Mouse (Mus musculus) ES-E14 (cell line): ENCODE measurements at regions not wholly inside any gene's neighbourhood (a gene's known extent, or its start where the extent isn't known, plus 50 kb on each side); places are given as distances from the start of the nearest gene placed in this dataset.

Source experiments
- DNase-seq: peaks from one replicate; pipeline ENCODE4 v3.0.0-alpha.2; 2013; ENCODE audit warnings: low read depth, low spot score
- H3K27ac ChIP-seq: 2 replicates; pipeline ENCODE4 v1.5.1; 2012; ENCODE audit warnings: low read depth, mild to moderate bottlenecking, low read length, moderate library complexity, mixed read lengths; ENCODE audit not compliant: poor library complexity, insufficient read depth, severe bottlenecking
- H3K36me3 ChIP-seq: 2 replicates; pipeline ENCODE4 v1.6.1; 2012; ENCODE audit warnings: mild to moderate bottlenecking, low read length, moderate library complexity, mixed read lengths; ENCODE audit not compliant: control insufficient read depth, poor library complexity, insufficient read depth, severe bottlenecking
- H3K4me1 ChIP-seq, 2 experiments: fragments of 150-350 bp in 1 of 2; sonication (generic) in 1 of 2; 2 replicates each; pipeline ENCODE4 v1.6.1; 2012; ENCODE audit warnings: low read length in 2 of 2, mild to moderate bottlenecking in 1 of 2, mixed read lengths in 1 of 2; ENCODE audit not compliant: control insufficient read depth in 2 of 2, insufficient read depth in 2 of 2, poor library complexity in 1 of 2
- H3K4me3 ChIP-seq, 2 experiments: fragments of 150-350 bp in 1 of 2; sonication (generic) in 1 of 2; 2 replicates each; pipeline ENCODE4 v1.5.1; 2012; ENCODE audit warnings: low read length in 2 of 2, low read depth in 1 of 2, mild to moderate bottlenecking in 1 of 2, mixed read lengths in 1 of 2; ENCODE audit not compliant: insufficient read depth in 1 of 2, poor library complexity in 1 of 2, severe bottlenecking in 1 of 2
- H3K9ac ChIP-seq: 2 replicates; pipeline ENCODE4 v1.6.1; 2012; ENCODE audit warnings: low read depth, mild to moderate bottlenecking, low read length, mixed read lengths; ENCODE audit not compliant: poor library complexity, insufficient read depth, severe bottlenecking
- H3K9me3 ChIP-seq: fragments of 150-350 bp; sonication (generic); 2 replicates; pipeline ENCODE4 v1.6.1; 2012; ENCODE audit warnings: low read depth, mild to moderate bottlenecking, low read length; ENCODE audit not compliant: control insufficient read depth, insufficient read depth
- CHD2 ChIP-seq: IDR thresholded peaks from 2 replicates; pipeline ENCODE4 v1.6.1; 2014; ENCODE audit warnings: mild to moderate bottlenecking, low read depth, low read length, inconsistent platforms
- HCFC1 ChIP-seq: IDR thresholded peaks from 2 replicates; pipeline ENCODE4 v1.6.1; 2012; ENCODE audit warnings: low read length, inconsistent platforms, borderline replicate concordance; ENCODE audit not compliant: insufficient read depth
- MAFK ChIP-seq: IDR thresholded peaks from 2 replicates; pipeline ENCODE4 v1.6.1; 2014; ENCODE audit warnings: mild to moderate bottlenecking, low read depth, low read length, inconsistent platforms; ENCODE audit not compliant: insufficient read depth
- ZC3H11A ChIP-seq: IDR thresholded peaks from 2 replicates; pipeline ENCODE4 v1.6.1; 2012; ENCODE audit warnings: low read depth, mild to moderate bottlenecking, inconsistent platforms, low read length, borderline replicate concordance
- ZNF384 ChIP-seq: IDR thresholded peaks from 2 replicates; pipeline ENCODE4 v1.6.1; 2012; ENCODE audit warnings: low read depth, low read length, inconsistent platforms
- in situ Hi-C, 2 experiments: fragments of 600-800 bp; cut with MboI; formaldehyde crosslinking; loops; one replicate each; pipeline ENCODE4 v1.15.1; 2025; ENCODE audit warnings: low sequenced_read_pairs in 2 of 2, inconsistent platforms in 1 of 2; ENCODE audit not compliant: unreplicated experiment in 2 of 2

DNA sequence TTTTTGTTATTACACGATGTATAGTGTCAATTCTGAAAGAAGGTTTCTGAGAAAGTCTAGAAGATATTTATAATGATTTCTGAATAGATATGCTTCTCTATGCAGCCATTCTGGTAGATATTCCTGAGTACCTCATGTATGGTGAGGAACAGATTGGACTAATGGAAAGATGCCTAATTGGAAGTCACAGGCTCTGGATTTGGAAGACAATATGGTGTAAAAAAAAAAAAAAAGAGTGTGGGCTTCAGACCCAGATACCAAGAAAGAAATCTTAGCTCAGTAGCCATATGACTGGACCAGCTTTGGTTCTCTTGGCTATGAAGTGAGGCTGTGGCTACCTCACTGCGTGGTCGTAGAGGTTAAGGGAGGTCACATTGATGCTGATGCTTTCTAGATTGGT, 311.0 kb downstream of the Foxo1 start:
- no peaks in the 10 kb centered on the region for H3K4me1 ChIP-seq
- DNase-seq, result no peak
- H3K9ac ChIP-seq, result no peak overlapping the region
- H3K4me3 ChIP-seq, result no peak overlapping the region
- no peak for TF ChIP-seq ZC3H11A
- TF ChIP-seq HCFC1, result no peak
- TF ChIP-seq MAFK, result no peak
- TF ChIP-seq ZNF384, result no peak
- TF ChIP-seq CHD2, result no peak
- no peak overlapping the region for H3K27ac ChIP-seq
- no peaks in the 10 kb centered on the region for H3K36me3 ChIP-seq
- in situ Hi-C loops, result no loop called here
- no peaks in the 10 kb centered on the region for H3K9me3 ChIP-seq

DNA sequence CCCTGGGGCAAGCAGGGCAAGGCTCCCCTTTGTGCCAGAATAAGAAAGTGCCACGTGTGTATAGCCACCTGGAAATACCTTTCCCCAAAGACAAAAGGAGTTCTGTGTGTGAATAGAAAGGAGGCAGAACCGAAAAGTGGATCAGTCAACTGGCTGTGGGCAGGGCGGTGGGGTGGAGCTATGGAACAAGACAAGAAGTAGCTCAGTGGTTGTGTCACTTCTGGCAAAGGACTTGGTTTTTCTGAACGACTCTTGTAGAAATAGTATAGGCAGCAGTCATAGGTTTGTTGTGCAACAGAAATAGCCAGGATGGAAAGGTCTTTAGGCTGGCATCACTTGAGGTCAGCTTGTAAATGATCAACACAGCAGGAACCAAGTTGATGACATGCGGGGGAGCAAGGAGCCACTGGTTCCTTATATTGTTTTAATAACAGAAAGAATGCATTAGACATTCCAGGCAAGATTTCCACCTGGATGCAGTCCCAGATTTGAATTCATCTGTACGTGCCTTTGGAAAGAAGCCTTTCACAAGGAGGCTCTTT, 308.6 kb downstream of the Foxo1 start:
- Histone ChIP-seq H3K36me3 (no peaks in the 10 kb centered on the region), H3K27ac (no peak overlapping the region), H3K4me1 (no peaks in the 10 kb centered on the region), H3K9ac (no peak overlapping the region), H3K4me3 (no peak overlapping the region), H3K9me3 (no peaks in the 10 kb centered on the region)
- in situ Hi-C loops, result no loop called here
- TF ChIP-seq ZC3H11A (no peak), MAFK (no peak), ZNF384 (no peak), HCFC1 (no peak), CHD2 (no peak)
- no peak for DNase-seq

DNA sequence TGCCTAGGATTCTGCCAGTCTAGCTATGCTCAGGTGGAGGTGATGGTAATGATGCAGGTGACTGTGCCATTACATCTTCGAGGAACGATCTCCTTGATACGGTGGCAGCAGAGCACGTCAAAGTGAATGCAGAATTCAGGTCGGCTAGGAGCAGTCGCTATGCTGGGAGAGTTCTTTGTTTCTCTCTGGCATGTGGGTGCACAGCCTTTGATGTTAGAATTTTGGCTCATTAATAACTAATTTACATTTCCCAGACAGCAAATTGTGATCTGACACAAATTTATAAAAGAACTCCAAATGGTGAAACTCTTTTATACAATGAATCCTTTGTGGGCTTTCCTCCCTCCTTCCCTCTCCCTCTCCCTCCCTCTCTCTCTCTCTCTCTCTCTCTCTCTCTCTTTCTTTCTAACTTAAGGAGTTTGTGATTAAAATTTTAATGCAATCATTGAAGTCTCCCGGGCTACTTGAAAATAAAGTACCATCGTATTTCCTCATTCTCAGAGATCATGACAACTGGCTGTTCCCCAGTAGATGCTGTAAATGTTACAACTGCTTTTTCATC, 307.2 kb downstream of the Foxo1 start:
- Histone ChIP-seq H3K27ac (no peak overlapping the region), H3K36me3 (no peaks in the 10 kb centered on the region), H3K4me1 (no peaks in the 10 kb centered on the region), H3K4me3 (no peak overlapping the region), H3K9me3 (no peaks in the 10 kb centered on the region), H3K9ac (no peak overlapping the region)
- TF ChIP-seq CHD2 (no peak), ZC3H11A (no peak), ZNF384 (no peak), HCFC1 (no peak), MAFK (no peak)
- DNase-seq, result no peak
- in situ Hi-C loops, result no loop called here

DNA sequence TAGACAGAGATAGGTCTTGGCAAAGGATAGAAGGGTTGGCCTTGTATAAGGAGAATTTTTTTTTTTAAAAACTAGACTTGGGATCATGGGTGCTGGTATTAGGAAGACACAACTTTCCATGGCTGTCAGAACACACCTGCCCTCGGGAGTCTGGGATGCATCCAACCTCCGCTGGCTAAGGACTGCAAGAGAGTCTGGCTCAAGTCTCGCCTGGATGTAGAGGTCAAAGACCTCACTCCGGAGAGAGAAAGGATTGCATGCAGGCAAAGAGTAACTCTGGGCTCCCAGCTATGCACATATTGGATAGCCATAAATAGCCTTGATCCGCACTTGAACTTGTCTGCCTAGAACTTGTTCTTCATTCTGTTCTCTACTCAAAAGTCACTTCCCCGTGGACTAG, 306.2 kb downstream of the Foxo1 start:
- TF ChIP-seq HCFC1 (no peak), MAFK (no peak), CHD2 (no peak), ZC3H11A (no peak), ZNF384 (no peak)
- H3K4me3 ChIP-seq, result no peak overlapping the region
- no peaks in the 10 kb centered on the region for H3K36me3 ChIP-seq
- H3K27ac ChIP-seq, result no peak overlapping the region
- no peak for DNase-seq
- H3K9me3 ChIP-seq, result no peaks in the 10 kb centered on the region
- H3K9ac ChIP-seq, result no peak overlapping the region
- in situ Hi-C loops, result no loop called here
- no peaks in the 10 kb centered on the region for H3K4me1 ChIP-seq

DNA sequence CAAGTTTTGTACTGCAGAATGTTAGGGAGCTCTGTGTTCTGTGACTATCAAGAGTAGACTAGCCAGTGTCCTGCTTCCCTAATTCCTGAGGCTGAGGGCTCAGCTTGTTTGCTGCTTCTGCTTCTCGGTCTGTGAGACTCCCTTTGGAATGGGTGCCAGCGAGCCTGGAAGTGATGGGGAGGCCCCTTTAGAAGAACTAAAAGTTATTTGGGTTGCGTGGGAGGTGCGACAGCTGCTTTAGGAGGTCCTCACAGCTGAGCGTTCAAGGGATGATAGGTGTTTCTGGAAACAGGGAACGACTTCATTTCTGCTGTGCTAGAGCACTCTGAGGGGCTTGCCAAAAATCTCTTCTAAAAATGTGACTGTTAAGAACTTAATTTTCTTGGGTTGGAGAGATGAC, 305.7 kb downstream of the Foxo1 start:
- H3K4me3 ChIP-seq, result no peak overlapping the region
- no peaks in the 10 kb centered on the region for H3K4me1 ChIP-seq
- no peak overlapping the region for H3K9ac ChIP-seq
- DNase-seq, result no peak
- H3K9me3 ChIP-seq, result no peaks in the 10 kb centered on the region
- H3K27ac ChIP-seq, result no peak overlapping the region
- TF ChIP-seq ZC3H11A (no peak), MAFK (no peak), ZNF384 (no peak), HCFC1 (no peak), CHD2 (no peak)
- no peaks in the 10 kb centered on the region for H3K36me3 ChIP-seq
- in situ Hi-C loops, result no loop called here
